Mouse (Mus musculus) gastrocnemius, postnatal 36 days (tissue): ENCODE data around the gene Cfap70. TPM values are rescaled to one million over a fixed set of nuclear protein-coding genes. Genes with fewer than 3 reads are reported as not detected.

ENCODE experiments used
- DNase-seq, 2 experiments: peaks; one replicate each; pipeline ENCODE4 v3.0.0; 2022
- intact Hi-C: fragments of 180-260 bp; cut with DNase I; formaldehyde crosslinking; loops from one replicate; pipeline ENCODE4 v1.15.1; 2025
- total RNA-seq, 2 experiments: library from RNA; stranded (reverse); gene quantifications; 2 replicates each; pipeline ENCODE4 v1.2.3; 2021

Gene Cfap70
- total RNA-seq, 2 experiments from 2014 or later: 0.08 to 0.22 TPM

DNA sequence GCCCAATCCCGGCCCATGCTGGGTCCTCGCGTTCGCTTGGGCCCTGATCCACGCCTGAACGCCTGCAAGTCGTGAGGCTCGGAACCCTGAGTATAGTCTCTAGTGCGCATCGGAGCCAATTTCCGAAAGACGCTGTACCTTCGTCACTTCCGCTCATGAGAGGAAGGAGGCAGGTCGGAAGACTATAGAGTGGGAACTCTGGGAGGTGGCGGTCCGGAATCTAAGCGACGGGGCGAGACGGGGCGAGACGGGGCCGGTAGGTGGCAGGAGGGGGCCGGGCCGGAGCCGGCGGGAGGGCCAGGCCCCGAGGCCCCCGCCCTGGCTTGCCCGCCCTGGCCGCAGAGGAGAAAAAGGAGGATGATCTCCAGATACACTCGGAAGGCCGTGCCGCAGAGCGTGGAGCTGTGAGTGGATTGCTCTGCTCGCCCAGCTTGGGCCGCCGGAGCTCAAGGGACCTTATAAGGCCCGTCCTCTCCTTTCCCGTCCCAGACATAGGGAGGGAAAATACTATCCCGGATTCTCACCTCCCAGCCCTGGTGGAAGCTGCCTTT, 104.0 kb downstream of the Cfap70 start, which contains the start of the genes Ecd and Fam149b:
Ecd (minus strand) TSS at position 131 of the 551 bp plus-strand sequence.
Fam149b (plus strand) TSS at position 172 of the 551 bp plus-strand sequence.
- peak; percentile 88 to 90 for DNase-seq
- intact Hi-C loops: no loop called here

DNA sequence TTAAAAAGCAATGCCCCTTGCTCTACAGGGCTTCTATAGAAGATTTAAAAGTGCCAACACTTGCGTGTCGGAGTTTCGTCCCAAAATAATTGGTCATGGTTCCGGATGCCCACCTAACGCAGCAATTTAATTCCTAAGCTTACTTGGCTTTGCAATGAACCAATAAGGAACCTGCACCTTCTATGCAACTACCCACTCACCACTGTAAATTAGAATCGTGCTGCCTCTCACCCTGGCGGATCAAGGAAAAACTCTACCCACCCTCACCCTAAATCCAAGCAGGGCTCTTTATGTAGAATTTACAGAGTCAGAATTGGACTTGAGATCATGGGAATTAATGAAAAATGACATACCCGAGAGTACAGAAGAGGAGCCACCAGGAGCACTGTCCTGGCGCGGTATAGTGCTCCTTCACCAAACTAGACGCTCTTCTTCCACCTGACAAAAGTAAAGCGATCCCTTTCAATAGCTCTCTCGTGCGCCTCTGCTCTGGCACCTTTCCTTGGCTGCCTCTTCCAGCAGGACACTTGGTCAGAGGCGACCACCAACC, 104.5 kb downstream of the Cfap70 start:
- DNase-seq: no peak
- intact Hi-C loops: no loop called here

DNA sequence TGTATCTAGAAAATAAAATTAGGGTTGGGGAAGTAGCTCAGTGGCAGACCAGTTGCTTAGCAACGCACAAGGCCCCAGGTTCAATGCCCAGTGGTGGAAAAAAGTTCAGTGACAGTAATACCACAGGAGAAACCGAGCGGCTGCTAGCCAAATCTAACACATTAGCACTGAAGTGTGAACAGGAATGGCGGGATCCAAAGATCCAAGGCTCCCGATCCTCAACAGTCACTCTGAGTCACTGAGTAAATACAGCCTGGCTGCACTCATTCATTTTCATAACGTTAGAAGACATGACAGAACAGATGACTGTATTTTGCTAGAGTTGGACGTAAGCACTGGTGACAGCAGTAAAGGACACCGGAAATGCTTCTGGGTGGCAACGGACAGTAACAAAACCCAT, 106.1 kb downstream of the Cfap70 start:
- DNase-seq: no peak
- intact Hi-C loops: no loop called here

Other genes with a start within 250 kb of the Cfap70 start
- not detected for gene Kcnk16, start 183.0 kb downstream of the Cfap70 start, total RNA-seq
- 10 to 100 TPM; 27.0 to 29.9 TPM for gene Nudt13, start 157.5 kb downstream of the Cfap70 start, total RNA-seq
- 10 to 100 TPM; 30.3 to 31.8 TPM for gene Ecd, start 104.1 kb downstream of the Cfap70 start, total RNA-seq
- 10 to 100 TPM; 19.4 to 21.0 TPM for gene Fam149b, start 104.1 kb downstream of the Cfap70 start, total RNA-seq
- 10 to 100 TPM in 1 of 2 experiments, 1 to 10 TPM in 1; 7.3 to 11.8 TPM for gene Dnajc9, start 63.3 kb downstream of the Cfap70 start, total RNA-seq
- gene Mrps16, start 58.6 kb downstream of the Cfap70 start, total RNA-seq: 10 to 100 TPM; 40.4 to 41.3 TPM
- gene Anxa7, start 27.9 kb upstream of the Cfap70 start, total RNA-seq: 10 to 100 TPM; 29.1 to 36.8 TPM
- gene Mss51, start 44.7 kb upstream of the Cfap70 start, total RNA-seq: 10 to 100 TPM; 20.2 to 36.2 TPM
- gene Ppp3cb, start 94.3 kb upstream of the Cfap70 start, total RNA-seq: 100 to 1,000 TPM; 158 to 159 TPM
- gene Usp54, start 188.8 kb upstream of the Cfap70 start, total RNA-seq: 1 to 10 TPM; 5.2 to 6.8 TPM
- gene Myoz1, start 204.3 kb upstream of the Cfap70 start, total RNA-seq: 1,000 to 10,000 TPM; 3,097 to 3,157 TPM
- gene Synpo2l, start 216.1 kb upstream of the Cfap70 start, total RNA-seq: 100 to 1,000 TPM; 158 to 184 TPM
- gene Sec24c, start 222.1 kb upstream of the Cfap70 start, total RNA-seq: 10 to 100 TPM; 71.5 to 73.6 TPM
- gene Fut11, start 242.7 kb upstream of the Cfap70 start, total RNA-seq: 1 to 10 TPM; 2.5 to 2.7 TPM